Mouse (Mus musculus) spleen, embryonic (tissue): ENCODE measurements around the gene Ngly1.

Source experiments
- CTCF ChIA-PET: fragments of 350-600 bp; sonication (Branson Sonifier 250); formaldehyde crosslinking; loops from one replicate; lab custom pipeline; 2022; lab: Charles Lee

Gene Ngly1

DNA sequence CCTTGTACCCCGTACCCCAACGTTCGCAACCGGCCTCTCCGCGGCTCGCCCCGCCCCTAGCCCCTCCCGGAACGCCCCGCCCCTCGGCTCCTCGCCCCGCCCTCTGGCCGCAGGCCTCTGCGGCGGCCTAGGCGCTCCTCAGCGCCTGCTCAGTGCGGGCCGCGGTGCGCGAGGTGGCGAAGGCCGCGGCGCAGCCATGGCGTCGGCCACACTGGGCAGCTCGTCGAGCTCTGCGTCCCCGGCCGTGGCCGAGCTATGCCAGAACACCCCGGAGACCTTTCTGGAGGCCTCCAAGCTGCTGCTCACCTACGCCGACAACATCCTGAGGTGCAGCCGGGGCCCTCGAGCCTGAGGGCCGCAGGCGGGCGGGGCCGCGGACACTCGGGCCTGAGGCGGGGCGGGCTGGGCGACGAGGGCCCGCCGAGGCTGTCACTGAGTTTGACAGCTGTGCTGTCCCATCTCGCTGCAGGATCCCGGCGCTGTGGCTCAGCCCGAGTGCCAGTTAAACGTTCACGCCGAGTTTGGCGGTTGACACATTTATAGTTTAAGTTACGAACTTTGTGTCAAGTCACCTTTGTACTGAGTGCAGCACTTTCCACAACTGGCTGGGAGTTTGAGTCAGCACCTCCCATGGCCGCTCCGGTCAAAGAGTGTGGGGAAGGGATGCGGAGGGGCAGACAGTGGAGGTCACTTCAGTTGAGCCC is at the start of gene Ngly1, which contains the start of gene Oxsm:
TSS of gene Ngly1 (plus strand) at position 110 of the 704 bp plus-strand sequence.
TSS of gene Oxsm (minus strand) at position 638 of the 704 bp plus-strand sequence.
- CTCF ChIA-PET = interaction anchor here (0.6 kb wide), 1 partner anchor 27 kb away, joined by 8 read pairs; no protein-coding TSS in a partner anchor

DNA sequence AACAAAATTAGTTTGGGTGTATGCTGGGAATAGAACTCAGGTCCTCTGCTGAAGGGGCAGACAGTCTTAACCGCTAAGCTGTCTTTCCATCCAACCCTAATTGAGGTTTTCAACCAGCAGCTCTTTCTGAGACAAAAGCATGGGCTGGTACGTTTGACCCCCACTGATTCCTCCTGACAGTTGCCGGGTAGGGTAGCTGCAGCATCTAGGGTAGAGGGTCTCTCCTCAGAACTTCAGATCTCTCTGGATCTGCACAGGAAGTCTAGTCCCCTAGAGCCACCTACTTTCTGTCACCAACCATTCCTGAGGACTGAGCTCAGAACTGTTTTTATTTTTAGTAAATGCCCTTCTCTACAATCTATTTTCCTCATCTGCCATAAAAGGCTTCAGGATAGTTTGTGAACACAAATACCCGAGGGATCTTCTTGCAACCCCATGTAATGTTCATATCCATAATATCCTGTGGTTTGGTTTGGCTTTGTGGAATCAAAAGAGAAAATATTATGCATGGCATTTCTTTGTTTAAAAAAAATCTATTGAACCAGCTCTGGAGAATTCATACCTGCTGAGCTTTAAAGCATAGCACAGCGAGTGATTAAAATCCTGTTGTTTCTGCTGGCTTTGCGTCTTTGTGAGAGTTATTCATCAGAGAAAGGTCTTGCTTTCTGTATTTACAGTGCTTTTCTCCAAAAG is 48.7 kb upstream of the Ngly1 start:
- CTCF ChIA-PET = no interaction called here

DNA sequence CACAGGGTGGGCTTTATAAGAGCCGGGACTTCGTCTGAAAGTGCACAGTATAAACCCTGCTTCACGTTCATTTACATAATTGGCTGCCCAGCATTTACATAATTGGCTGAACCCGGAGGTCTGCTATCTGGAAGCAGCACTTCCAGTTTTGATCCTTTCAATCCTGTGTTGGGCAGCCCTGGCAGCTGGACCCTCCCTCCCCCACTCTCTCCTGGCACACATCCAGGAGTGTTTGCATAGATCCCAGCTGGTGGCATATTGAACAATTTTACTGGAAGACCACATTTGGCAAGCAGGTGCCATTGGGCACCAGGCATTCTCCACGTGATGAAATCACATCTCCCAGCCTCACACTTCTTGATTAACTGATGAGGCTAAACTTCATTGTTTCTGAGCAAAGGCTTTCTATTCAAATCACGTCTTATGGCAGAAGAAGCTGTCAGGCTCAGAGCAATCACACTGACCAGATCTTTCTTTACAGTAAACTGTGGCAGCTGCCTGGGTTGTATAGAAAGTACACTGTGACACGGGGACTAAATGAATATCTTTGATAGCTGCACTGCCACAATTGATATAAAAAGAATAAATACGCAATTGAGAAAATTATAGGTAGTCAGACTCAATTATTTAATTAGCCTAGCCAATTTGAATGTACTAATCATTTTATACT is 48.0 kb upstream of the Ngly1 start:
- CTCF ChIA-PET = no interaction called here

DNA sequence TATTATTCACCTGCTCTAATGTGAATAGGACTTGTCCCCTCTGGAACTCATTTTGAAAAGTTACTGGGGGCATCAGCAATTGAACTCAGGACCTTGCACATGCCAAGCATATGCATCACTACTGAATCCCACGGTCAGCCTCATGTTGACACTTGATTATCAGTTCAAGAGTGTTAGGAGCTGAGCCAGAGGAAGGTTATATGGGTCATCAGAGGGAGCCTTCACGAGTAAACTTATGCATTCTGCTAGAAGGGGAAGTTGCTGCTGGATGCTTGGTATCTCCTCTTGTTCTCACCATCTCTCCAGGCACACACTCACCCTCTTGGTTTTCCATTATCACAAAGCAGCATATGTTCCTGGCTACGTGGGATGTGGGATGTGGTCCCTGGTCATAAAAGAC is 47.4 kb upstream of the Ngly1 start:
- CTCF ChIA-PET = no interaction called here

DNA sequence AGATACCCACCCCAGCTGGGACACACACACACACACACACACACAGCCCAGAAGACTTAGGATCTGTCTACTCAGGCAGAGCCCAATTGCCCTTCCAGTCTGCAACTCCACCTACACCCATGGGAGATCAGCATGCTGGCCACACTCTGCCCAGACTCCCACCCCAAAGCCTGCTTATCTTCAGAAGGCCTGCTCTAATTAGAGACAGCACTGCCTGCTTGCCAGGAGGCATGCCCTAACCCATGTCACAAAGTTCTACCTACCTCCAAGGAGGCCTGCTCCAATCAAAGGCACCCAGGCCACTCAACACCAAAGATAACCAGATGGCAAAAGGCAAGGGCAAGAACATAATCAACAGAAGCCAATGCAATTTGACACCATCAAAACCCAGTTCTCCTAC is 41.4 kb upstream of the Ngly1 start:
- CTCF ChIA-PET = no interaction called here

DNA sequence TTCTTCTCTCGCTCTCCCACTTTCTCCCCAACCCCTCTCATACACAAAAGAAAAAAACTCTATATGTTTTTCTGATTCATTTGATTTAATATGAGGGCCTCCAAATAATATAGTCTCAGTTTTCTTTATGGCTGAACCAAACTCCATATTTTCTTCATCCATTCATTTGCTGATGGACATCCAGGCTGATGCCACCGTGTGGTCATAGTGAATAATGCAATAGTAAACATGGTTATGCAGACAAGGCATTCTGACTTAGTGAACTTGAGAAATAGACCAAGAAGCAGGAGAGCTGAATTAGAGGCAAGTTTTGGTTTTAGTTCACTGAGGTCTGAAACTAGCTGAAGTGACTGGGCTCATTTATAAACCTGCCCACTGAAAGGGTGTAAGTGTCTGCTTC is 30.1 kb upstream of the Ngly1 start:
- CTCF ChIA-PET = no interaction called here

DNA sequence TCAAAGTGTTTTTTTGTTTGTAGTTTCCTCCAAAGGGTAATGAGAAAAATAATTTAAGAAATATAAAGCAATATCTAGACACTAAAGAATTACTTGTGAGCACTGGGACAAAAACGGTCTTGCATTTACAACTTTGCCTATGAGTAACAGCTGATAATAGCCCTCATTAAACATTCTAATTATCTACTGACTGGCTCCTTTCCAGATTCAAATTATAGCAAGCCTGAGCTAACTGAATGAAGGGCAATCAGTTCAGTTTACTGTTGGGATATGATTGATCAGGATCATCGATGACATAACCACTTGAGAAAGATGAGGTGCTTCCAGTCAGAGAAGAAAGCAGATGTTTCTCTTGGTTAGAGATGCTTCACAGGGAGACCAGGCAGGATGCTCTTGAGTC is 19.7 kb upstream of the Ngly1 start:
- CTCF ChIA-PET = no interaction called here

DNA sequence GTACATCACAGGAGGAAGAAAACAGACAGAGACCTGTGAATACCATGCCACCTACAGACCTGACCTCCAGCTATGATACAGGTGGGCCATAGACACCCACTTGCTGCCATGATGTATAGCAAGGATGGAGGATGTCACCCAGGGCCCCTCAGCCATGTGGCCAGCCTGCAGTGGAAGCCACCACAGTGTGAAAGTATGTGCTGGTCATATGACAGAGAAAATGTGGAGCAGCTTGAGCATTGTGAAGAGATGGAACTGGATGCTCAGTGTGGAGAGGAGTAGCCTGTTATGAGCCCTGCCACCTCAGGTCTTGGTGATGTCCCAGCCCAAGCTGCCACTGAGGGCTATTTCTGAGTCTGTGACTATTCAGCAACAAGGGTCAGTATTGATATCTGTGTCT is 18.5 kb upstream of the Ngly1 start:
- CTCF ChIA-PET = no interaction called here

DNA sequence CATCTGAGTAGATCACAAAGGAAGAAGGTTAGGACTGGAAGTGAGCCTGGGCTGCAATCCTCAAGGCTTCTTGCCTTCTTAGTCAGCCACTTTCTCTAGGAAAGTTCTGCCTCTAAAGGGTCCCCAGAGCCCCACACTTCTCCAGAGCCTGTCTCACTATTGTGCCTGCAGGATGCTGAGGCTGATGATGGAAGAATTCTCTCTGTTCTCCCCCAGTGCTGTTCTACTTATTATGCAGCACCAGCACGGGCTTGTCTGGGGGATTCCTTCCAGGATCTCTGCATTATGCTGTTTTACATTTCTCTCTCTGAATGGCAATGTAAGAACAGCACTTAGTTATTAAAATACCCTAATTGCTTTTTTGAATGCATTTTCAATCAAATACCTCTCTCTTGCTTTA is 15.6 kb upstream of the Ngly1 start:
- CTCF ChIA-PET = no interaction called here

DNA sequence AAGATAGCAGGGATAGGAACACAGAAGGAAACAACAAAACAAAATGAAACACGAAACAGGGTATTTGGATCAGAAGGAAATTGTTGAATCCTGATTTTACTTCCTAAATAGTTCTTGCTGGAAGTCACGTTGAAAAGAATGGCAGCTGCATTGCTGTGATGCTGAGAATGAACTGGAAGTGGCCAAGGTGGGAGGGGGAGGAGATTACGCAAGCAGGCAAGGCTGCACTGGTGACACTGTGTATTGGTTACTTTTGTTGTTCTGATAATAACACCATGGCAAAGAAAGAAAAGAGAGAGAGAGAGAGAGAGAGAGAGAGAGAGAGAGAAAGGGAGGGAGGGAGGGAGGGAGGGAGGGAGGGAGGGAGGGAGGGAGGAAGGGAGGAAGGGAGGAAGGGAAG is 12.6 kb upstream of the Ngly1 start:
- CTCF ChIA-PET = no interaction called here

DNA sequence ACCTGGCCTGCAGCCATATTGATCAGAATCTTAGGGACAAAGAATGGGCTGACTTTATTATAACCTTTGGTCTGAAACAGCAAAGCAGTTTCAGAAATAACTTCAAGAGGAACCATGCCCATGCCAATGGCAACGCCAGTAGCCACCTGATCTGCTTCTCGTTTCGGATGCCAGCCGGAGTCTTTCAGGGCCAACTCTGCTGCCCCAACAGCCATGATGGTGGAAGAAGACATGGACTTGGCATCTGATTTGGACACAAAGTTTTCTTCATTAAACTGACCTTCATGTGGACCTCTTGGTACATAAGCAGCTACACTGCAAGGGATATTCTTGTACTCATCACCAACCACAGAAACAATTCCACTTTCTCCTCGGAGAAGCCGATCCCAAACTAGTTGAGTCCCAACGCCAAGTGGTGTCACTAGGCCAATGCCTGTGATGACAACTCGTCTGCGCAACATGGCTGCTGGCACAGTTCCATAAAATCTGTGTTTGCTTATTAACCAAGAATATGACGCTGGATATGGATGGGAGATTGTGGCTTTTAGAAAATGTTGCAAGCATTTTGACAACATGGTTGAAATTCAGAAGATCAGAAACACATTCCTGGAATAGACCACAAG is 6.8 kb upstream of the Ngly1 start:
- CTCF ChIA-PET = no interaction called here

DNA sequence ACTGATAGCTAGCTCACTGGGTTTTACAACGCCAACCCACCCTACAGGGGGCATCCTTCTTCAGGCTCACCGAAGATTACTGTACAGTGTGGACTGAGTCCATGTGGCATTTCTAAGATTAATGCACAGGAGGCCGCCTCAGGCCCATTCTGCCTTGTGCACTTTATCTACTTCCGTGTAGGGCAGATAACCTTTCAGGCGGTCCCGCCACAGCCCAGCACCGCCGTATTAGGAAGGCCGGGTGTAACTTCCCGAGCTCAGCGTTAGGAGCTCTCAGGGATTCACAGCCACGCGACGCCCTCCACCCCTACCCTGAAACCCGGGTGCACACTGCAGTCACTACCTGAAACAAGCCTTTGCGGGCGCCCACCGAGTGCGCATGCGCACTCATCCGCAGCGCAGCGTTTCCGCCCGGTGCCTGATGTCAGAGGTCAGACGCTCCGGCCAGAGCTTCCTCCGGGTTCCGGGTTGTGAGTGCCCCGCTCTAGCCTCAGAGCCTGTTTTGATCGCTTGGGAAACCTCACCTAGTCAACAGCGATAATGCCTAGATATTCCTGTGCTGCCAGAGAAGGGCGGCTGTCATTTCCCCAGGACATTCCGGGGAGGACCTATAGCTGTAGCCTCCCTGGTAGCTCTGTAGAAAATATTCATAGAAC is 6.0 kb upstream of the Ngly1 start:
- CTCF ChIA-PET = no interaction called here

DNA sequence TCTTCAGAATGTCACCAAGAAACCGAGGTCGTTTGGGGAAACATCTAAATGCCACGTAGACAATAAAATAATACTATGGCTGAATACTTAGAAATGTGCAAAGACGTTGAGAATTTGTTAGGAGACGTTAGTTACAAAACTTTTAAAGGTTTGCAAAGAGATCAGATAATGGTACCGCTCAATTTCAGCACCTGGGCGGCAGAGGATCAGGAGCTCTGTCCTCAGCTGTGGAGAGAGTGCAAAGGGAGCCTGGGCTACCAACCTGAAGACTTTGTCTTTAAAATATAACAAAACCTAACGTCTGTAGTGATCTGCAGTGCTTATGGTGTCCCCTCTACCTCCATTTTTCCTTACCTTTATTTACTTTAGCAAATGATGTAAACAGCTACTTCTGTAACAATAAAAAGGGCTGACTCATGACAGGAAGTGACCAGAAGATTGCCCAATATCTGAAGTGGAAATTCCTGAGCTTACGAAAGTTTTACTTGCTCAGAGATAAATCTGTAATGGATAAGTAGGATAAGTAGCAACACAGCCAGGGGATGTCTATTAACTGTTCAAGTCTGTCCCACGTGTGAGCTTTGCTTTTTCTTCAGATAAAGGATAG is 5.4 kb upstream of the Ngly1 start:
- CTCF ChIA-PET = no interaction called here

DNA sequence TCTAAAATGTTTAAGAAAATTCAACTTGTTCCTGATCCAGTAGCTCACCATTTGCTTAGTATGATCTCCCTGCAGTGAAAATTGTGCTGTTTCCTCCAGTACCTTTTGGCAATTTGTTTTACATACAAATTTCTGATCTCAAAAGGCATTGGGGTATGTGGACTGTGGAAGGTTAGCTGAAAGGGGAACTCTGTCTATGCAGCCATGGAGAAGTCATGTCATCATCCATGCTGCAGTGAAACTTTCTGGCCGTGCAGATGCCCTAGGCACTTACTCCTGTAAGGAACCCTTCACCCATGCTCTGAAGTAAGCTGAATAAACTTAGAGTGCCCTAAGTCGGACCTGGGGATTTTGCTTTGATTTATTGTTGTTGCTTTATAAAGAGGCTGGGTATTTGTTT is 4.7 kb upstream of the Ngly1 start:
- CTCF ChIA-PET = no interaction called here

DNA sequence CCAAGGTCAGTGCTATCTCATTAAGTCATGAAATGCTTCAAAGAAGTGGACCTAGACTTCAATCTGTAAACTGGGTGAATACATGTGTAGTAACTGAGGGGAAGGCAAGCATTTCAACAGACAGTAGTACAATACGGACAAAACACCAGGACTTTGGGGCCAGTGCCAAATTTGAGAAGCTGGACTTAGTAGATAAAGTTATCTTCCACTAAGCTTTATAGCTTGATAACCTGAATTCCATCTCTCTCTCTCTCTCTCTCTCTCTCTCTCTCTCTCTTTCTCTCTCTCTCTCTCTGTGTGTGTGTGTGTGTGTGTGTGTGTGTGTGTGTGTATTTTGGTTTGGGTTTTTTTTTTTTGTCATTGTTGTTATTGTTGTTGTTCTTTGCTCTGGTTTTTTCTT is 4.0 kb upstream of the Ngly1 start:
- CTCF ChIA-PET = interaction anchor here (0.5 kb wide), 1 partner anchor 1587 kb away, joined by 3 read pairs; no protein-coding TSS in a partner anchor

DNA sequence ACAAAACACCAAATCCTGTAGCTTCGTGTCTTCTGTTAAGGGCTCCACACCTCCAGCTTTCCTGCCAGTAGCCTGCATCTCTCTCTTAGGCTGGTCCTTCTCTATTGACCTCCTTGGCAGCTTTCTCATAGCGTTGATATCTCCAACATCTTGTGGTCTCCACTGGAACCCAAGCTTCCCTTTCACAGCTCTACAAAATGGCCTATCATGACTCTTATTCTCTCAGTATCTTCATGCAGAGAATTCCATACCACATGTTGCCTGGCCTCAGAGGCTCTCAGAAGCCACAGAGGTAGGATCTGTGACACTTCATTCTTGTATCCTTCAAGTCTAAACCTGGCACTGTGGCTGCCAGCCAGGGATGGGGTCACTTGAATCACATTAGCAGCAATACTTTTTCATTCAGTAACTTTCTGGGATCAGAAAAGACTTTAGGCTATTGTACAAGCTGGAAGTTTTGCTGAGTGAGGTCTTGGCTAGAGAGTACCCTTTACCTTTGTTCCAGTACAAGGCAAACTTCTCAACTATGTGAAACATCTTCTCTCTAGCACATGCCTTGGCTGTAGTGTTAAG is 2.7 kb upstream of the Ngly1 start:
- CTCF ChIA-PET = no interaction called here

DNA sequence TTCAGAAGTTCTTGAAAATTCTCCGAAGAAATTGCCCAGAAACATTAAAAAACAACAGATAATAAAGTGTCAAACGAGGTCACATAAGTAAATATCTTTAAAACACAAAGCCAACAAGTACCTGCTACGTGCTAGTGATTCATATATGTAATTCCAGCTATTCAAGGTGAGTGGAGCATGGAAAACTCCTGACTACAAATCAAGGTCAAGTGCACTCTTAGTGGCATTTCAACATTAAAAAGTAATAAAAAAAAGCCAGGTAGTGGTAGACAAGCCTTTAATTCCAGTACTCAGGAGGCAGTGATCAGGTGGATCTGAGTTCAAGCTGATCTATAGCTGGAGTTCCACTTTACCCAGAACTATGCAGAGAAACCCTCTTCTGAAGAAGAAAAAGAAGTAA is 945 bp upstream of the Ngly1 start:
- CTCF ChIA-PET = interaction anchor here (0.7 kb wide), 1 partner anchor 331 kb away, joined by 5 read pairs; no protein-coding TSS in a partner anchor

DNA sequence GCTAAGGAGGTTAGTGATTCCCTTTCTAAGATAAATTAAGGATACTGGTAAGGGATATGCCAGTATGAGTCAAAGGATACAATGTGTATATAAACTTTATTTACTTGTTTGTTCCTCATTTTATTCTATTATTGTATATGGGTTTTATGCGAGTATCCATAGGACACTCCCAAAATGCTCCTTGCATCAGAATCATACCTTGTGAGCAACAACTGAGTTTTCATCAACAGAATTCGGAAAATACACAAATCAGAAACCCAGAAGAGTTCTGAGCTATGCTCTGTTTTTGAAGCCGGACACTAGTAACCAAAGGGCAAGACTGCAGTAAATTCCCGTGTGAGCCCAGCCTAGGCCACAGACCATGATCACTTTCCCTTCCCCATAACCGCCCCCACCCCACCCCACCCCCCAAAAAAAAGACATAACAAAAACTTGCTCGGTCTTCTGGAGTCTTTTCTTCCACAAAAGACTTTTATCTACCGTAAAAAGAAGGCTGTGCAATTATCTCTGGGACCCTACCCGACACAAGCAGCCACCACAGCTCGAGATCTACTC is 400 bp upstream of the Ngly1 start:
- CTCF ChIA-PET = interaction anchor here (0.6 to 0.7 kb wide), 2 partner anchors 28 to 332 kb away, joined by 5 to 8 read pairs; no protein-coding TSS in a partner anchor

DNA sequence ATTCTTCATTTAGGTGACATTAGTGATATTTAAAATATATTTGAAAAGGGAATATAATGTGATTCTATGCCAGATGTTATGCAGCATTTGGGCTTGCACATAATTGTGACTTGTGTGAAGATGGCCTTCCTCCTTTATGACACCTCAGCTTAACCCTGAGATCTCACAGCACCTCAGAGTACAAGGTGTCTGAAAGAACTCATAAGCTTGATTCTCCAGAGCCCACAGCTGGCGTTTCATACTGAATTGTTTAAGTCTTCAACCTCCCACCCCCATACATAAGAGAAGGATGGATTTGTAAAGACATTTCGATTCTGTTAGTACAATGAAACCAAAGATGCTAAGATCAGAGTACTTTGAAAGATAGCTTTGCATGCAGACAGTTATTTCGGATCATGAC is 1.0 kb downstream of the Ngly1 start:
- CTCF ChIA-PET = no interaction called here

DNA sequence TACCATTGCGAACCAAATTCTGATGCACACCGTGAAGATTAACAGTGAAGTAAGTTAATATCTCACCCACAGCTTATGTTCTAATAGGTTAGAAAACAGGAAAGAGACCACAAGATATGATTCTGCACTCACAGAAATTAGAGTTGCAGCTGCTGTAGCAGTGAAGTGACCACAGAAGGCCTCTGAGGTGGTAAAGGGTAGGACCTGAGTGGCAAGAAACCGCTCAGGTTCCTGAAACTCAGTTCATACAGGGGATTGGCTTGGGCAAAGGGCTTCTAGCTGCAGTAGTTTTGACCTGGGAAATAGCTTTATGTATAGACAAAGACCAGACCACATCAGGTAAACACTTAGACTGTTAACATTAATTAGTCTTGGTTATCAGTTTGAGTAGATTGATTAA is 6.7 kb downstream of the Ngly1 start:
- CTCF ChIA-PET = no interaction called here
